Mouse (Mus musculus) stomach, postnatal 0 days (tissue): ENCODE data around the gene Hacd2.

Source experiments
- CTCF ChIP-seq: IDR thresholded peaks from 2 replicates; pipeline ENCODE4 v1.5.1; 2016; ENCODE audit warnings: antibody characterized with exemption, low read depth, mild to moderate bottlenecking, moderate library complexity
- EP300 ChIP-seq: optimal IDR thresholded peaks from 2 replicates; pipeline ENCODE3; 2016; ENCODE audit warnings: antibody characterized with exemption

- TF ChIP-seq CTCF (no peak), EP300 (peak; percentile 55)
Observed at GRCm38 (mm10) chr16:34984203-34985030, 37.8 kb upstream of the Hacd2 start.
